40 mouse cellular contexts compared by ENCODE assay signal in the genomic region with DNA sequence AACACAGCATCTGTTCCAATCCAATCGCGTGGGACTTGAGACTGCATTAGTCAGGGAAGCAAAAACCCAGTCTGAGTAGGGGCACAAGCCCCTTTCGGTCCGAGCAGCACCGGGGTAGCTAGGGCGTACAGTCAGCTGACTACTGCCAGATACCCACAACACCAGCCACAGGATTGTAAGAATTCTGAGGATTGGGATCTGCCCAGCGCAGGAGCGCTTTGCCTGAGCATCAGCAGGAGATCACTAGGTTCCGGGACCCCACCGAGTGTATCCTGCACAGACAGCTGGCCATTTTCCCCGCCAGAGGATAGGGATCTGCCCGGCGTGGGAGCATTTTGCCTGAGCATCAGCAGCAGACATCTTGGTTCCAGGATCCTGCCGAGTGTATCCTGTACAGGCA. TPM values are rescaled to one million over a fixed set of nuclear protein-coding genes. Genes with fewer than 3 reads are reported as not detected.
"Had no signal": no experiment of that assay in that cellular context is flagged by ENCODE, and none has a peak within 500 bp of the region (broad histone marks: within the 10 kb centered on the region; RNA-seq: fewer than 3 reads in every experiment).

No protein-coding gene starts in this region.

RNA-seq across cellular contexts. Expression of gene Vmn1r205, which starts 9.5 kb away (rescaled TPM):
- total RNA-seq: heart, postnatal 10 days; heart, postnatal 14 days; heart, postnatal 25 days; heart, postnatal 36 days; heart, postnatal 4 days; hematopoietic stem cell, adult 5-6 weeks; hindbrain, postnatal 0 days; layer of hippocampus, adult 18-20 months; layer of hippocampus, adult 2 months; layer of hippocampus, postnatal 10 days; layer of hippocampus, postnatal 14 days; layer of hippocampus, postnatal 25 days; layer of hippocampus, postnatal 36 days; left cerebral cortex, adult 18-20 months; left cerebral cortex, adult 2 months; left cerebral cortex, adult 8-10 months; left cerebral cortex, postnatal 10 days had no signal
- polyA plus RNA-seq: heart, embryonic 13.5 days; heart, embryonic 14.5 days; heart, embryonic 15.5 days; heart, embryonic 16.5 days; heart, postnatal 0 days; hindbrain, embryonic 10.5 days; hindbrain, embryonic 11.5 days; hindbrain, embryonic 12.5 days; hindbrain, embryonic 13.5 days; hindbrain, embryonic 14.5 days; hindbrain, embryonic 15.5 days; hindbrain, embryonic 16.5 days; hindbrain, postnatal 0 days; inflammation-experienced regulatory T-cells, adult 6 months; intestine, embryonic 14.5 days; intestine, embryonic 15.5 days; intestine, embryonic 16.5 days; intestine, postnatal 0 days; kidney, adult 2 months; kidney, embryonic 14.5 days; kidney, embryonic 15.5 days; kidney, embryonic 16.5 days; kidney, postnatal 0 days; large intestine, adult 2 months had no signal

RNA-seq across cellular contexts. Expression of gene Vmn1r204, which starts 30.3 kb away (rescaled TPM):
- total RNA-seq: heart, postnatal 10 days; heart, postnatal 14 days; heart, postnatal 25 days; heart, postnatal 36 days; heart, postnatal 4 days; hematopoietic stem cell, adult 5-6 weeks; hindbrain, postnatal 0 days; layer of hippocampus, adult 18-20 months; layer of hippocampus, adult 2 months; layer of hippocampus, postnatal 10 days; layer of hippocampus, postnatal 14 days; layer of hippocampus, postnatal 25 days; layer of hippocampus, postnatal 36 days; left cerebral cortex, adult 18-20 months; left cerebral cortex, adult 2 months; left cerebral cortex, adult 8-10 months; left cerebral cortex, postnatal 10 days had no signal
- polyA plus RNA-seq: heart, embryonic 13.5 days; heart, embryonic 14.5 days; heart, embryonic 15.5 days; heart, embryonic 16.5 days; heart, postnatal 0 days; hindbrain, embryonic 10.5 days; hindbrain, embryonic 11.5 days; hindbrain, embryonic 12.5 days; hindbrain, embryonic 13.5 days; hindbrain, embryonic 14.5 days; hindbrain, embryonic 15.5 days; hindbrain, embryonic 16.5 days; hindbrain, postnatal 0 days; inflammation-experienced regulatory T-cells, adult 6 months; intestine, embryonic 14.5 days; intestine, embryonic 15.5 days; intestine, embryonic 16.5 days; intestine, postnatal 0 days; kidney, adult 2 months; kidney, embryonic 14.5 days; kidney, embryonic 15.5 days; kidney, embryonic 16.5 days; kidney, postnatal 0 days; large intestine, adult 2 months had no signal

RNA-seq across cellular contexts. Expression of gene Vmn1r206, which starts 40.7 kb away (rescaled TPM):
- total RNA-seq: heart, postnatal 10 days; heart, postnatal 14 days; heart, postnatal 25 days; heart, postnatal 36 days; heart, postnatal 4 days; hematopoietic stem cell, adult 5-6 weeks; hindbrain, postnatal 0 days; layer of hippocampus, adult 18-20 months; layer of hippocampus, adult 2 months; layer of hippocampus, postnatal 10 days; layer of hippocampus, postnatal 14 days; layer of hippocampus, postnatal 25 days; layer of hippocampus, postnatal 36 days; left cerebral cortex, postnatal 10 days had no signal
- polyA plus RNA-seq: heart, embryonic 13.5 days; heart, embryonic 14.5 days; heart, embryonic 15.5 days; heart, embryonic 16.5 days; heart, postnatal 0 days; hindbrain, embryonic 10.5 days; hindbrain, embryonic 11.5 days; hindbrain, embryonic 12.5 days; hindbrain, embryonic 13.5 days; hindbrain, embryonic 14.5 days; hindbrain, embryonic 15.5 days; hindbrain, embryonic 16.5 days; hindbrain, postnatal 0 days; inflammation-experienced regulatory T-cells, adult 6 months; intestine, embryonic 14.5 days; intestine, embryonic 15.5 days; intestine, embryonic 16.5 days; intestine, postnatal 0 days; kidney, adult 2 months; kidney, embryonic 14.5 days; kidney, embryonic 15.5 days; kidney, embryonic 16.5 days; kidney, postnatal 0 days; large intestine, adult 2 months had no signal
